Mouse (Mus musculus) CH12.LX (cell line): ENCODE data around the gene Smc5. TPM values are rescaled to one million over a fixed set of nuclear protein-coding genes. Genes with fewer than 3 reads are reported as not detected.

Experiments
- DNase-seq: peaks from one replicate; pipeline ENCODE4 v3.0.0-alpha.2; 2013; ENCODE audit errors: extremely low read depth
- H3K27ac ChIP-seq: 2 replicates; pipeline ENCODE4 v1.5.1; 2012; ENCODE audit warnings: low read depth, mild to moderate bottlenecking, control low read depth, moderate library complexity; ENCODE audit not compliant: insufficient read depth
- H3K27me3 ChIP-seq: replicated peaks from 2 replicates; pipeline ENCODE3; 2012; ENCODE audit warnings: inconsistent platforms
- H3K36me3 ChIP-seq, 2 experiments: replicated peaks in 1 of 2; 2 replicates each; pipeline versions ENCODE3 to v1.6.1; 2012; ENCODE audit warnings: inconsistent platforms in 1 of 2, low read length in 1 of 2, mild to moderate bottlenecking in 1 of 2, mixed read lengths in 1 of 2, moderate library complexity in 1 of 2; ENCODE audit not compliant: control insufficient read depth in 1 of 2, insufficient read depth in 1 of 2
- H3K4me1 ChIP-seq, 2 experiments: 2 replicates each; pipeline ENCODE4 v1.6.1; 2012; ENCODE audit warnings: inconsistent platforms in 1 of 2, moderate library complexity in 1 of 2; ENCODE audit not compliant: insufficient read depth in 2 of 2, control insufficient read depth in 1 of 2
- H3K4me2 ChIP-seq: 2 replicates; pipeline ENCODE4 v1.6.1; 2012; ENCODE audit warnings: low read depth, mild to moderate bottlenecking, control low read depth; ENCODE audit not compliant: poor library complexity, insufficient read depth, severe bottlenecking
- H3K4me3 ChIP-seq, 3 experiments: fragments of 150-350 bp in 1 of 3; sonication (generic) in 1 of 3; replicated peaks in 1 of 3; 2 replicates each; pipeline versions ENCODE3 to v1.5.1; 2011 to 2012; ENCODE audit warnings: low read depth in 2 of 3, low read length in 2 of 3, mild to moderate bottlenecking in 2 of 3, moderate library complexity in 2 of 3, control low read depth in 1 of 3, improper control_type of control experiment in 1 of 3, inconsistent platforms in 1 of 3, mixed read lengths in 1 of 3; ENCODE audit not compliant: poor library complexity in 1 of 3
- H3K79me2 ChIP-seq: replicated peaks from 2 replicates; pipeline ENCODE4 v1.6.1; 2012; ENCODE audit warnings: mild to moderate bottlenecking, moderate library complexity; ENCODE audit not compliant: control insufficient read depth, poor library complexity, insufficient read depth, severe bottlenecking; ENCODE audit errors: extremely low read depth
- H3K9ac ChIP-seq: 2 replicates; pipeline ENCODE4 v1.6.1; 2012; ENCODE audit warnings: low read depth, mild to moderate bottlenecking, control low read depth, moderate library complexity; ENCODE audit not compliant: insufficient read depth
- H3K9me3 ChIP-seq: replicated peaks from 2 replicates; pipeline ENCODE3; 2012; ENCODE audit warnings: low read length, inconsistent platforms, mixed read lengths
- BHLHE40 ChIP-seq: IDR thresholded peaks from 2 replicates; pipeline ENCODE4 v1.6.1; 2011; ENCODE audit warnings: mild to moderate bottlenecking, low read depth, low read length, improper control_type of control experiment
- CHD2 ChIP-seq: IDR thresholded peaks from 2 replicates; pipeline ENCODE4 v1.6.1; 2011; ENCODE audit warnings: low read length, improper control_type of control experiment
- CTCF ChIP-seq, 2 experiments: IDR thresholded peaks in 1 of 2; conservative IDR thresholded peaks in 1 of 2; 2 replicates each; pipeline ENCODE4 v1.5.1; 2011 to 2012; ENCODE audit warnings: low read depth in 2 of 2, low read length in 2 of 2, improper control_type of control experiment in 1 of 2, inconsistent platforms in 1 of 2, mild to moderate bottlenecking in 1 of 2, moderate library complexity in 1 of 2
- E2F4 ChIP-seq: IDR thresholded peaks from 2 replicates; pipeline ENCODE4 v1.6.1; 2011; ENCODE audit warnings: low read depth, low read length, improper control_type of control experiment; ENCODE audit not compliant: insufficient replicate concordance
- ETS1 ChIP-seq: conservative IDR thresholded peaks from 2 replicates; pipeline ENCODE4 v1.6.1; 2012; ENCODE audit warnings: low read depth, mild to moderate bottlenecking, inconsistent platforms, low read length, improper control_type of control experiment, moderate library complexity
- JUN ChIP-seq: IDR thresholded peaks from 2 replicates; pipeline ENCODE4 v1.6.1; 2011; ENCODE audit warnings: low read depth, mild to moderate bottlenecking, low read length, improper control_type of control experiment, moderate library complexity; ENCODE audit not compliant: insufficient read depth
- JUND ChIP-seq: conservative IDR thresholded peaks from 2 replicates; pipeline ENCODE4 v1.6.1; 2011; ENCODE audit warnings: low read depth, low read length, improper control_type of control experiment
- KAT2A ChIP-seq: IDR thresholded peaks from 2 replicates; pipeline ENCODE4 v1.6.1; 2012; ENCODE audit warnings: low read length, improper control_type of control experiment, inconsistent platforms; ENCODE audit not compliant: insufficient replicate concordance
- MAX ChIP-seq: IDR thresholded peaks from 2 replicates; pipeline ENCODE4 v1.6.1; 2011; ENCODE audit warnings: low read length, improper control_type of control experiment
- MEF2A ChIP-seq: IDR thresholded peaks from 2 replicates; pipeline ENCODE4 v1.6.1; 2014; ENCODE audit warnings: low read depth, mild to moderate bottlenecking, inconsistent platforms, low read length, improper control_type of control experiment, borderline replicate concordance
- MXI1 ChIP-seq: IDR thresholded peaks from 2 replicates; pipeline ENCODE4 v1.6.1; 2011; ENCODE audit warnings: mild to moderate bottlenecking, low read depth, low read length, improper control_type of control experiment
- MYC ChIP-seq: IDR thresholded peaks from 2 replicates; pipeline ENCODE4 v1.6.1; 2011; ENCODE audit warnings: low read depth, mild to moderate bottlenecking, improper control_type of control experiment, low read length
- NELFE ChIP-seq: IDR thresholded peaks from 2 replicates; pipeline ENCODE4 v1.6.1; 2011; ENCODE audit warnings: low read depth, low read length, improper control_type of control experiment
- NRF1 ChIP-seq: IDR thresholded peaks from 2 replicates; pipeline ENCODE4 v1.6.1; 2014; ENCODE audit warnings: low read depth, mild to moderate bottlenecking, inconsistent platforms, low read length, improper control_type of control experiment, moderate library complexity
- PAX5 ChIP-seq: IDR thresholded peaks from 2 replicates; pipeline ENCODE4 v1.6.1; 2012; ENCODE audit warnings: low read length, inconsistent platforms, mixed read lengths
- POLR2A ChIP-seq: IDR thresholded peaks from 2 replicates; pipeline ENCODE4 v1.6.1; 2011; ENCODE audit warnings: low read depth, mild to moderate bottlenecking, improper control_type of control experiment, low read length
- RCOR1 ChIP-seq: conservative IDR thresholded peaks from 2 replicates; pipeline ENCODE4 v1.6.1; 2012; ENCODE audit warnings: low read depth, mild to moderate bottlenecking, inconsistent platforms, low read length, improper control_type of control experiment
- SIN3A ChIP-seq: IDR thresholded peaks from 2 replicates; pipeline ENCODE4 v1.6.1; 2012; ENCODE audit warnings: low read length, improper control_type of control experiment, inconsistent platforms
- TBP ChIP-seq: conservative IDR thresholded peaks from 2 replicates; pipeline ENCODE4 v1.6.1; 2011; ENCODE audit warnings: low read depth, low read length, improper control_type of control experiment
- TCF12 ChIP-seq: IDR thresholded peaks from 2 replicates; pipeline ENCODE4 v1.6.1; 2014; ENCODE audit warnings: low read depth, mild to moderate bottlenecking, inconsistent platforms, low read length, improper control_type of control experiment
- USF1 ChIP-seq: IDR thresholded peaks from 2 replicates; pipeline ENCODE4 v1.6.1; 2014; ENCODE audit warnings: low read depth, mild to moderate bottlenecking, inconsistent platforms, low read length, improper control_type of control experiment
- USF2 ChIP-seq: conservative IDR thresholded peaks from 2 replicates; pipeline ENCODE4 v1.6.1; 2011; ENCODE audit warnings: low read depth, low read length, improper control_type of control experiment
- ZC3H11A ChIP-seq: IDR thresholded peaks from 2 replicates; pipeline ENCODE4 v1.6.1; 2012; ENCODE audit warnings: low read depth, mild to moderate bottlenecking, inconsistent platforms, low read length, improper control_type of control experiment
- dilution Hi-C: fragments of 300-500 bp; cut with MboI; formaldehyde crosslinking; loops from 2 replicates; pipeline ENCODE4 v1.14.3; 2020; ENCODE audit warnings: low sequenced_read_pairs; ENCODE audit not compliant: extremely low pct_unique_long_range_greater_than_20kb, extremely low pct_ligation_motif_present
- in situ Hi-C: fragments of 300-500 bp; cut with MboI; formaldehyde crosslinking; loops from 3 replicates; pipeline ENCODE4 v1.14.3; 2019; ENCODE audit warnings: low sequenced_read_pairs, low pct_ligation_motif_present, low pct_unique_long_range_greater_than_20kb, mixed read lengths
- polyA plus RNA-seq: library from polyadenylated mRNA; unstranded; fragments of >175 nt; gene quantifications from 2 replicates; pipeline ENCODE4 v1.2.1, GENCODE M21; 2012; ENCODE audit warnings: low read depth; ENCODE audit not compliant: insufficient read length
- total RNA-seq, 2 experiments: library from RNA; depleted of rRNA; stranded (reverse); fragments of 300-350 nt in 1 of 2; fragments of >200 nt in 1 of 2; gene quantifications; 2 replicates each; pipeline ENCODE4 v1.2.3; 2012 to 2014

The Smc5 gene
- total and polyA plus RNA-seq, 3 experiments: 22.8 to 43.4 (median 34.5) TPM

DNA sequence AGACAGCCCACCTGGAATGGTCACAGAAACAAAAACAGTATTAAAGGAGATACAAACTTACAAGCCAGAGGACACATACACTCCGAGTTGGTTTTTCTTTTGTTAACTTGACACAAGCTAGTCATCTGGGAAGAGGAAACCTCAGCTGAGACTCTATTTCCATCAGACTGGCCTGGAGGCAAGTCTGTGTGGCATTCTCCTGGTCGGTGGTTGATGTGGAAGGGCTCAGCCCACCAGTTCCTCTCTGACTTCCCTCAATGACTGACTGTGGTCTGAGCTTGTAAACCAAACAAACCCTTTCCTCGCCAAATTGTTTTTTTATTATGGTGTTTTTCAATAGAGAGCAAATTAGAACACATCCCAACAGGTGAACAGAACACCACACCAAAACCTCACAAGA is 80.6 kb downstream of the Smc5 start:
- H3K9ac ChIP-seq: no peak overlapping the region
- peaks cover 0 to 55% of the 10 kb centered on the region in 2 experiments for H3K36me3 ChIP-seq
- no peak overlapping the region for H3K4me2 ChIP-seq
- dilution Hi-C loops: no loop called here
- H3K9me3 ChIP-seq: no peaks in the 10 kb centered on the region
- in situ Hi-C loops: no loop called here
- no peak overlapping the region for H3K4me3 ChIP-seq
- peaks cover 0 to 12% of the 10 kb centered on the region in 2 experiments; a peak in 2 of 4 replicates for H3K4me1 ChIP-seq
- H3K27ac ChIP-seq: no peak overlapping the region
- no peaks in the 10 kb centered on the region for H3K79me2 ChIP-seq
- no peaks in the 10 kb centered on the region for H3K27me3 ChIP-seq
- no peak for DNase-seq
- TF ChIP-seq SIN3A (no peak), POLR2A (no peak), TCF12 (no peak), USF2 (no peak), ETS1 (no peak), E2F4 (no peak), NRF1 (no peak), NELFE (no peak), BHLHE40 (no peak), JUN (no peak), CHD2 (no peak), PAX5 (no peak), USF1 (no peak), CTCF (conservative IDR thresholded peaks at IDR 0.05 in 1 of 2, IDR thresholded peaks at IDR 0.05 in 1 of 2; ENCODE audit: low read depth in 2 of 2, low read length in 2 of 2) (no peak), TBP (no peak), KAT2A (no peak), JUND (no peak), ZC3H11A (no peak), MYC (no peak)

DNA sequence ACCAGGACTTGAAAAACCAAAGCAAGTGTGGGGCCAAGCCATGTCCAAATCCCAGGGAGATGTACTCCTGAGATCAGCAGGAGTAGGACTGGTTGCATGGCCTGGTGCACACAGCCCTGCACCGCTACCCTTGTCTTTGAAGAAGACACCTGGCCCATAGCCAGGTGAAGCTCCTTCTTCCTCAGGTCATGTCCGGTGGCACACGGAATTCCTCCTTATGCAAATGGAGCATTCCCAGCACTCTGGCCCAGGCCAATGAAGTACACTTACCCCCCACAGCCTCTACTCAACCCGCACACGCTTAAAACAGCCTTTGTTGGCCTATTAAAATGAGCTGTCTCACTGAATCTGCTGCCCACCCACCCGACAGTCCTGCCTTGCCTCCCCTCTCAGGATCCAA is 82.2 kb downstream of the Smc5 start:
- no peaks in the 10 kb centered on the region for H3K27me3 ChIP-seq
- TF ChIP-seq CHD2: no peak
- TF ChIP-seq POLR2A: no peak
- TF ChIP-seq USF1: no peak
- no peak for TF ChIP-seq MAX
- no peak for TF ChIP-seq MXI1
- no peak for TF ChIP-seq KAT2A
- TF ChIP-seq NELFE: no peak
- TF ChIP-seq RCOR1: no peak
- TF ChIP-seq MEF2A: no peak
- no peak for TF ChIP-seq NRF1
- peaks cover 0 to 18% of the 10 kb centered on the region in 2 experiments; a peak in 2 of 4 replicates for H3K4me1 ChIP-seq
- H3K27ac ChIP-seq: no peak overlapping the region
- H3K4me3 ChIP-seq: no peak overlapping the region
- dilution Hi-C loops: no loop called here
- no peaks in the 10 kb centered on the region for H3K9me3 ChIP-seq
- H3K79me2 ChIP-seq: no peaks in the 10 kb centered on the region
- no peak overlapping the region for H3K4me2 ChIP-seq
- H3K9ac ChIP-seq: no peak overlapping the region
- in situ Hi-C loops: no loop called here
- no peak for DNase-seq
- H3K36me3 ChIP-seq: peaks cover 3 to 56% of the 10 kb centered on the region in 2 experiments
